Mouse (Mus musculus) heart, embryonic 13.5 days (tissue): Measurements from ENCODE around the gene Myg1. TPM values are rescaled to one million over a fixed set of nuclear protein-coding genes. Genes with fewer than 3 reads are reported as not detected.
"Not testable (repeated sequence)": the region's sequence is repeated elsewhere in the genome, so short reads cannot be mapped to it uniquely, and the experiment has no call there.

Source experiments
- ATAC-seq: fragments of 200-750 bp; cut with Nextera tagmentation; 2 replicates; pipeline ENCODE4 v1.8.0; 2017; ENCODE audit warnings: moderate TSS enrichment; ENCODE audit not compliant: insufficient number of reproducible peaks, low FRiP score, low TSS enrichment; ENCODE audit errors: extremely low read depth
- H3K27ac ChIP-seq: fragments of 300-500 bp; sonication (generic); replicated peaks from 2 replicates; pipeline ENCODE4 v1.5.1; 2015; ENCODE audit warnings: moderate library complexity, mild to moderate bottlenecking, inconsistent platforms
- H3K27me3 ChIP-seq: fragments of 300-500 bp; sonication (generic); replicated peaks from 2 replicates; pipeline ENCODE4 v1.6.1; 2015; ENCODE audit warnings: mild to moderate bottlenecking, inconsistent platforms
- H3K36me3 ChIP-seq: fragments of 300-500 bp; sonication (generic); 2 replicates; pipeline ENCODE4 v1.6.1; 2015; ENCODE audit warnings: mild to moderate bottlenecking, inconsistent platforms
- H3K4me1 ChIP-seq: fragments of 300-500 bp; sonication (generic); 2 replicates; pipeline ENCODE4 v1.6.1; 2015; ENCODE audit warnings: inconsistent platforms
- H3K4me2 ChIP-seq: fragments of 300-500 bp; sonication (generic); 2 replicates; pipeline ENCODE4 v1.6.1; 2015; ENCODE audit warnings: inconsistent platforms, mild to moderate bottlenecking, moderate library complexity
- H3K4me3 ChIP-seq: fragments of 300-500 bp; sonication (generic); 2 replicates; pipeline ENCODE4 v1.5.1; 2015; ENCODE audit warnings: moderate library complexity, mild to moderate bottlenecking, inconsistent platforms
- H3K9ac ChIP-seq: fragments of 300-500 bp; sonication (generic); 2 replicates; pipeline ENCODE4 v1.6.1; 2015; ENCODE audit warnings: inconsistent platforms, mild to moderate bottlenecking, moderate library complexity
- H3K9me3 ChIP-seq: fragments of 300-500 bp; sonication (generic); 2 replicates; pipeline ENCODE4 v1.6.1; 2016; ENCODE audit warnings: inconsistent platforms
- WGBS: fragments of 180-500 bp; shearing (Covaris S2); methylation state at CpG from one replicate; pipeline ENCODE4 v1.1.7; 2015; ENCODE audit warnings: mixed read lengths; 5-methylcytosine and 5-hydroxymethylcytosine counted together
- polyA plus RNA-seq: library from polyadenylated mRNA; unstranded; fragments of >200 nt; fragmentation: Nextera tagmentation; extraction: Ambion mirVana; gene quantifications from 2 replicates; pipeline ENCODE4 v1.2.1, GENCODE M21; 2015

The Myg1 gene
- polyA plus RNA-seq, 1 experiment from 2014 or later: 60.0 TPM

DNA sequence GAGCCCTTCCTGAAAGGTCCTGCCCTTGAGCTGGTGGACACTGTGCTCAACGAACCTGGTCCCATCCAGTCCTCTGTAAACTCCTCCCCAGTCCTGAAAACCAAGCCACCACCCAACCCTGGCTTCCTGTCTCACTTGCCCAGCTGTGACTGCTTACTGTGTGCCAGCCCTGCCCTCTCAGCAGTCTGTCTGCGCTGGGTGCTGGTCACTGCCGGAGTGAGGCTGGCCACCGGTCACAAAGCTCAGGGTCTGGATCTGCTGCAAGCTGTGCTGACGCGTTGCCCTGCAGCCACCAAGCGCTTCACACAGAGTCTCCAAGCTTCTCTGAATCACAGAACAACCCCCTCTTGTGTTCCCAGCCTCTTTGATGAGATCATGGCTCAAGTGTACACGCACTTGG is 16.2 kb upstream of the Myg1 start:
- Histone ChIP-seq H3K9me3 (no peaks in the 10 kb centered on the region), H3K4me1 (0 out of 2 replicates have a peak, but pooled peaks cover 2% of the 10 kb centered on the region), H3K9ac (no peak overlapping the region), H3K27ac (0 out of 2 replicates have a peak overlapping the region, but pooled peaks have one; percentile 17), H3K27me3 (no peaks in the 10 kb centered on the region), H3K4me3 (no peak overlapping the region), H3K36me3 (peaks cover 95% of the 10 kb centered on the region), H3K4me2 (no peak overlapping the region)
- ATAC-seq: no peak
- WGBS: 86% methylated on average over 8 of the region's 8 CpGs

- Histone ChIP-seq H3K27ac (no peak overlapping the region), H3K9ac (no peak overlapping the region), H3K27me3 (no peaks in the 10 kb centered on the region), H3K9me3 (no peaks in the 10 kb centered on the region), H3K4me1 (no peaks in the 10 kb centered on the region), H3K4me2 (no peak overlapping the region), H3K4me3 (no peak overlapping the region), H3K36me3 (peaks cover 97% of the 10 kb centered on the region)
- 84% methylated on average over 6 of the region's 6 CpGs for WGBS
- no peak for ATAC-seq
Observed at GRCm38 (mm10) chr15:102316263-102316662, 15.2 kb upstream of the Myg1 start.

DNA sequence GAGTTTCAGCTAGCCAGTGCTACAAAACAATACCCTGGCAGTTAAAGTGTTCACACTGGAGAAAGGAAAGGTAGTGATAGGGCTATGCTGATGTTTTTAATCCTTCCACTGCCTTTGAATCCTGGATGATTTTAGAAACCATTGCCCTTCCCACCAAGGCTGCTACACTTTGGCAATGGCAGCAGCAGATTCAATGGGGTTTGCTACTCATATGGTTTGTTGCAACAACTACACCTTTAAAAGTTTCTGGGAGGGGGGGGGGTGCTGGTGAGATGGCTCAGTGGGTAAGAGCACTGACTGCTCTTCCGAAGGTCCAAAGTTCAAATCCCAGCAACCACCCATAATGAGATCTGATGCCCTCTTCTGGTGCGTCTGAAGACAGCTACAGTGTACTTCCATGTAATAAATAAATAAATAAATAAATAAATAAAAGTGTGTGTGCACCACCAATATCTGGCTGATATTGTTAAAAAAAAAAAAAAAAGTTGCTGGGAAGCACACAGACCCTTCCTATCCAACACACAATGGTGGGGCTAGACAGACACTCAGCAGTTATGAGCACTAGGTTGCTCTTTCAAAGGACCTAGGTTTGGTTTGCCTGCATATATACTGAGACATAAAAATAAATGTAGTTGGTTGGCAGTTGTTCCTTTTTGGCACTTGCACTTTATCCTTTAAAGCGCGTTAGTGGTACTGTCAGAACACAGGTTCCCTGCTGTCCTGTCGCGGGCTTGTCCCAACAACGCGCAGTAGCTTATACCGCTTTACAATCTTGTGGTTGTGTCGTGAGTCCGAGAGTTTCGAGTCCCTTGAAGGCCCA is 6.6 kb upstream of the Myg1 start:
- Histone ChIP-seq H3K27ac (no peak overlapping the region), H3K9ac (0 out of 2 replicates have a peak overlapping the region, but pooled peaks have one; percentile 1), H3K4me1 (peaks cover 14% of the 10 kb centered on the region), H3K4me2 (peak overlapping the region; percentile 90), H3K4me3 (peak overlapping the region; percentile 22; the same call in 1 of the 2 replicates), H3K36me3 (peaks cover 66% of the 10 kb centered on the region), H3K9me3 (no peaks in the 10 kb centered on the region), H3K27me3 (no peaks in the 10 kb centered on the region)
- no peak for ATAC-seq
- WGBS: 76% methylated on average over 12 of the region's 12 CpGs

GRCm38 (mm10) chr15:102326022-102326576 is 5.4 kb upstream of the Myg1 start, which contains the start of gene Pfdn5:
Gene Pfdn5 (plus strand): TSS chr15:102326116.
- H3K4me1 ChIP-seq: peaks cover 16% of the 10 kb centered on the region
- WGBS: under 1% methylated on average over 40 of the region's 40 CpGs
- no peaks in the 10 kb centered on the region for H3K9me3 ChIP-seq
- ATAC-seq: peak; percentile 60; the same call in 1 of the 2 replicates
- peak within 1 kb of the TSS; percentile 66 for H3K4me3 ChIP-seq
- H3K4me2 ChIP-seq: peak within 1 kb of the TSS; percentile 90
- H3K27ac ChIP-seq: peak within 1 kb of the TSS; percentile 60
- H3K36me3 ChIP-seq: peaks cover 66% of the 10 kb centered on the region
- H3K27me3 ChIP-seq: no peaks in the 10 kb centered on the region
- H3K9ac ChIP-seq: peak within 1 kb of the TSS; percentile 84

GRCm38 (mm10) chr15:102326892-102327291 is 4.6 kb upstream of the Myg1 start:
- Histone ChIP-seq H3K9ac (peak overlapping the region; percentile 84), H3K36me3 (peaks cover 61% of the 10 kb centered on the region)
- WGBS: 54% methylated on average over 8 of the region's 8 CpGs

GRCm38 (mm10) chr15:102335254-102335653 is 3.7 kb downstream of the Myg1 start:
- WGBS: 81% methylated on average over 8 of the region's 8 CpGs
- Histone ChIP-seq H3K4me1 (peaks cover 24% of the 10 kb centered on the region), H3K9me3 (no peaks in the 10 kb centered on the region), H3K36me3 (peaks cover 87% of the 10 kb centered on the region), H3K4me3 (no peak overlapping the region), H3K9ac (no peak overlapping the region), H3K4me2 (no peak overlapping the region), H3K27ac (no peak overlapping the region), H3K27me3 (no peaks in the 10 kb centered on the region)
- ATAC-seq: no peak

More at GRCm38 (mm10) chr15:102326892-102327291, 4.6 kb upstream of the Myg1 start:
- H3K4me2 ChIP-seq: peak overlapping the region; percentile 90
- ATAC-seq: no peak
- H3K27me3 ChIP-seq: no peaks in the 10 kb centered on the region
- H3K4me3 ChIP-seq: peak overlapping the region; percentile 66
- H3K27ac ChIP-seq: peak overlapping the region; percentile 60; the same call in 1 of the 2 replicates
- peaks cover 20% of the 10 kb centered on the region for H3K4me1 ChIP-seq
- no peaks in the 10 kb centered on the region for H3K9me3 ChIP-seq

- Histone ChIP-seq H3K36me3 (peaks cover 84% of the 10 kb centered on the region), H3K4me1 (peaks cover 24% of the 10 kb centered on the region)
- H3K27me3 ChIP-seq, H3K27ac ChIP-seq, ATAC-seq, H3K9ac ChIP-seq, H3K4me3 ChIP-seq, H3K9me3 ChIP-seq, H3K4me2 ChIP-seq: not testable (repeated sequence)
- 88% methylated on average over 5 of the region's 5 CpGs for WGBS
Observed at GRCm38 (mm10) chr15:102335925-102336324, 4.4 kb downstream of the Myg1 start.

- Histone ChIP-seq H3K4me1 (peaks cover 18% of the 10 kb centered on the region), H3K4me2 (no peak overlapping the region), H3K9me3 (no peaks in the 10 kb centered on the region), H3K9ac (no peak overlapping the region), H3K36me3 (peaks cover 80% of the 10 kb centered on the region), H3K4me3 (no peak overlapping the region), H3K27ac (no peak overlapping the region), H3K27me3 (no peaks in the 10 kb centered on the region)
- ATAC-seq: no peak
- 85% methylated on average over 4 of the region's 4 CpGs for WGBS
Observed at GRCm38 (mm10) chr15:102336946-102337345, 5.4 kb downstream of the Myg1 start.

DNA sequence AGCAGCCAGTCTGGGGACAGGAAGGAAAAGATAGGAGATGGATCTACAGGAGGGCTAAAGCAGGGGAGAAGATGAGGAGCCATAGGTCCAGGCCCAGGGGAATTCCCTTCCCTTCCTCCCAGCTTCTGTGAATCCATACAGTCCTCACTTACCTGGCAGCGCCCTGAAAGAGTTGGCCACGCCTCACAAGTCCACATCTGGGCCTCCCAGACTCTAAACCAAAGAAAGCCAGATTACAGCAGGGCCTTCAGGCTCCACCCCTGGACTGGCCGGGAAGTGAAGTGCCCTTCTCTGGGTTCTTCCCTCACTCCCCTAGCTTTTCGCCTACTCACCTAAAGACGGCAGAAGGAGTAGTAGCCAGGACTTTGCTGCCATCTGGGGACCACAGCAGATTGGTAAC is 8.1 kb downstream of the Myg1 start:
- ATAC-seq: no peak
- H3K4me3 ChIP-seq: no peak overlapping the region
- H3K36me3 ChIP-seq: peaks cover 80% of the 10 kb centered on the region
- H3K4me1 ChIP-seq: no peaks in the 10 kb centered on the region
- no peak overlapping the region for H3K9ac ChIP-seq
- WGBS: 61% methylated on average over 5 of the region's 5 CpGs
- no peak overlapping the region for H3K4me2 ChIP-seq
- H3K27ac ChIP-seq: no peak overlapping the region
- H3K27me3 ChIP-seq: no peaks in the 10 kb centered on the region
- H3K9me3 ChIP-seq: no peaks in the 10 kb centered on the region

- 12% methylated on average over 1 of the region's 1 CpGs for WGBS
- Histone ChIP-seq H3K27me3 (no peaks in the 10 kb centered on the region), H3K9ac (no peak overlapping the region), H3K4me3 (no peak overlapping the region), H3K36me3 (peaks cover 82% of the 10 kb centered on the region), H3K27ac (no peak overlapping the region), H3K4me2 (no peak overlapping the region), H3K9me3 (no peaks in the 10 kb centered on the region), H3K4me1 (no peaks in the 10 kb centered on the region)
- no peak for ATAC-seq
Observed at GRCm38 (mm10) chr15:102341580-102341979, 10.1 kb downstream of the Myg1 start.

DNA sequence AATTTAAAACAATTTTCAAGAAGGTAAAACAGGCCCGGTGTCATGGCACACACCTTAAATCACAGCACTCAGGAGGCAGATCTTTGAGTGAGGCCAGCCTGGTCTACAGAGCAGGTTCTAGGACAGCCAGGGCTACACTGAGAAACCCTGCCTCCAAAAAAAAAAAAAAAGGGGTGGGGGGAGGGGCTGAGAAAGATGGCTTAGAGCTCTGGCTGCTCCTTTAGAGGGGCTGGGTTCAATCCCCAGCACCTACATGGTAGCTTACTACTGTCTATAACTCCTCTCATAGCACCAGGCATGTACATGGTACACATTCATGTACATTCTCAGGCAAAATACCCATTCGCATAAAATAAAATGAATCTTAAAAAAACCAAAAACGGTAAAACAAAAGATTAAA is 13.0 kb downstream of the Myg1 start:
- H3K4me2 ChIP-seq: no peak overlapping the region
- H3K4me3 ChIP-seq: no peak overlapping the region
- no peak for ATAC-seq
- peaks cover 69% of the 10 kb centered on the region for H3K36me3 ChIP-seq
- H3K9ac ChIP-seq: no peak overlapping the region
- H3K27ac ChIP-seq: no peak overlapping the region
- no peaks in the 10 kb centered on the region for H3K9me3 ChIP-seq
- WGBS: 94% methylated on average over 3 of the region's 3 CpGs
- H3K4me1 ChIP-seq: peaks cover 2% of the 10 kb centered on the region
- H3K27me3 ChIP-seq: no peaks in the 10 kb centered on the region
